9 mouse cellular contexts compared by ENCODE assay signal in the genomic region with DNA sequence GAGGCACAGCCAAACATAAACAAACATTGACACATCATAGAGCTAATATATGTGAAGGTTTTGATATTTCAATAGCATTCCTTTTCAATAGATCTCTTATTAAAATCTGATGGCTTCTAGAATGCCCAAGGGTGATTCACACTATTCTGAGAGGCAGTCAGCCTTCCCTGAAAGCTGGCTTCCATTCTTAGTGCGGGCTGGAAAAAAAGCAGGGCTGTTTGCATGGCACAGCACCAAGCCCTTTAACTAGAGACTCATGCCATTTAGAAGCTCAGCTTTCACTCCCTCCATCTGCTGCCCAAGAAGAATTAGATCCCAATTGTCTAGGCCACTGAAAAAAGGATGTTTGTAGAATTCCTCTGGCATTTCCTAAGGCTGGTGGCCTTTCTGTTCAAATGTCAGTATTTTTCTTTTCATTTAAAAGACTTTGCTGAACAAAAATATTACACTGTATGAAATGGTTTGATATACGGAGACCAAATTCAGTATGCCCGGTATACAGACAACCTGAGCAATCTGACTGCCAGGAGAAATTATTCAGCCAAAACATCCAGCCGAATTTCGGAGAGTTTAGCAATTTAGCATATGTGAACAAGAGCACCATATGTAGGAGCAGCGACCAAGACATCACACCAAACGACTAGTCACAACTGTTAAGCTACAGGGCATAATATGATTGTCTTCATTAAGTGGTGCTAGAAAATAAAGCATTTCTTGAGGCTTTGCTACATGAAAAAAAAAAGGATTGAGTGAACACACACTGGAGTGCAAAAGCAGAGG.
DNase-seq lines count a peak whose midpoint lies in the region; ATAC-seq and TF ChIP-seq lines count a peak whose summit lies in the region.
"Had no signal": no experiment of that assay in that cellular context is flagged by ENCODE, and none has a peak within 500 bp of the region (broad histone marks: within the 10 kb centered on the region; RNA-seq: fewer than 3 reads in every experiment).

No protein-coding gene starts in this region.

- H3K79me2 ChIP-seq in myocyte (ENCODE audit: control insufficient read depth, insufficient read depth) = no peaks in the 10 kb centered on the region

- no peak overlapping the region for H3K4me2 ChIP-seq in hindbrain, embryonic 14.5 days (replicated peaks)
- H3K4me2 ChIP-seq in hindbrain, embryonic 11.5 days (replicated peaks; ENCODE audit: low read depth, low read length) = no peak overlapping the region
- peak overlapping the region; percentile 53 for H3K4me2 ChIP-seq in myocyte (ENCODE audit: low read depth)
- H3K4me2 ChIP-seq: liver, embryonic 15.5 days had no signal

- H3K4me1 ChIP-seq in hindbrain, embryonic 14.5 days (replicated peaks; ENCODE audit: control insufficient read depth, insufficient read depth, low read length) = peaks cover 22% of the 10 kb centered on the region
- no peaks in the 10 kb centered on the region for H3K4me1 ChIP-seq in hindbrain, embryonic 11.5 days (replicated peaks; ENCODE audit: control insufficient read depth, insufficient read depth, low read length)
- no peaks in the 10 kb centered on the region for H3K4me1 ChIP-seq in kidney, adult 2 months (ENCODE audit: control insufficient read depth, insufficient read depth, low read length)
- H3K4me1 ChIP-seq: liver, embryonic 15.5 days had no signal

- peak; percentile 55 for DNase-seq in hindbrain, embryonic 14.5 days (ENCODE audit: low spot score)
- DNase-seq in hindbrain, embryonic 11.5 days (ENCODE audit: low spot score) = no peak
- peak; percentile 88 for DNase-seq in cerebellum, adult 9-10 months
- peak; percentile 48 to 79 for DNase-seq in layer of hippocampus, adult 2 months (ENCODE audit: low spot score in 2 of 2)
- DNase-seq in kidney, adult 2 months = no peak
- DNase-seq in urinary bladder, postnatal 36 days (ENCODE audit: low spot score in 2 of 2) = no peak
- no peak for DNase-seq in thymus, postnatal 25 days

- H3K9ac ChIP-seq in hindbrain, embryonic 14.5 days = no peak overlapping the region
- H3K9ac ChIP-seq in hindbrain, embryonic 11.5 days (ENCODE audit: low read depth, low read length) = no peak overlapping the region
- H3K9ac ChIP-seq: liver, embryonic 15.5 days had no signal

- no peaks in the 10 kb centered on the region for H3K9me3 ChIP-seq in hindbrain, embryonic 14.5 days (ENCODE audit: control insufficient read depth, low read length)
- no peaks in the 10 kb centered on the region for H3K9me3 ChIP-seq in hindbrain, embryonic 11.5 days (ENCODE audit: control insufficient read depth, low read length)
- H3K9me3 ChIP-seq: liver, embryonic 15.5 days had no signal

- 48% methylated on average over 7 of the region's 7 CpGs for WGBS in hindbrain, embryonic 14.5 days
- 67% methylated on average over 7 of the region's 7 CpGs for WGBS in hindbrain, embryonic 11.5 days
- 75% methylated on average over 7 of the region's 7 CpGs for WGBS in kidney, adult 2 months

- no peak overlapping the region for H3ac ChIP-seq in myocyte (ENCODE audit: control insufficient read depth, insufficient read length)

- H3K27ac ChIP-seq in hindbrain, embryonic 14.5 days = peak overlapping the region; percentile 71
- no peak overlapping the region for H3K27ac ChIP-seq in hindbrain, embryonic 11.5 days (ENCODE audit: low read depth, low read length)
- H3K27ac ChIP-seq in layer of hippocampus, adult 2 months = peak overlapping the region; percentile 63
- no peak overlapping the region for H3K27ac ChIP-seq in kidney, adult 2 months (ENCODE audit: insufficient read depth, low read depth, low read length)
- H3K27ac ChIP-seq: liver, embryonic 15.5 days had no signal

- TF ChIP-seq CTCF in layer of hippocampus, adult 2 months (conservative IDR thresholded peaks at IDR 0.05) = no peak
- no peak for TF ChIP-seq CTCF in kidney, adult 2 months (conservative IDR thresholded peaks at IDR 0.05; ENCODE audit: insufficient read depth, insufficient read length, low read depth, low read length)

- ATAC-seq in hindbrain, embryonic 14.5 days (ENCODE audit: low FRiP score) = peak; percentile 68; the same call in 1 of the 2 replicates
- ATAC-seq in hindbrain, embryonic 11.5 days (ENCODE audit: low FRiP score) = no peak

- H3K4me3 ChIP-seq in hindbrain, embryonic 14.5 days (replicated peaks; ENCODE audit: low read length) = no peak overlapping the region
- H3K4me3 ChIP-seq in hindbrain, embryonic 11.5 days (ENCODE audit: low read depth, low read length) = no peak overlapping the region
- no peak overlapping the region for H3K4me3 ChIP-seq in layer of hippocampus, adult 2 months
- H3K4me3 ChIP-seq in myocyte = no peak overlapping the region
- no peak overlapping the region for H3K4me3 ChIP-seq in kidney, adult 2 months (ENCODE audit: insufficient read depth, low read depth, low read length)
- H3K4me3 ChIP-seq: liver, embryonic 15.5 days had no signal

- H3K36me3 ChIP-seq in hindbrain, embryonic 14.5 days (replicated peaks; ENCODE audit: control insufficient read depth, insufficient read depth) = no peaks in the 10 kb centered on the region
- no peaks in the 10 kb centered on the region for H3K36me3 ChIP-seq in hindbrain, embryonic 11.5 days (ENCODE audit: control insufficient read depth, insufficient read depth, low read length)
- no peaks in the 10 kb centered on the region for H3K36me3 ChIP-seq in myocyte (ENCODE audit: control insufficient read depth, insufficient read depth)
- no peaks in the 10 kb centered on the region for H3K36me3 ChIP-seq in kidney, adult 2 months (ENCODE audit: control insufficient read depth, insufficient read depth, low read length)
- H3K36me3 ChIP-seq: liver, embryonic 15.5 days had no signal

- TF ChIP-seq POLR2A in myocyte (IDR thresholded peaks at IDR 0.05; ENCODE audit: insufficient read length, low read depth) = no peak
- TF ChIP-seq POLR2A in kidney, adult 2 months (IDR thresholded peaks at IDR 0.05; ENCODE audit: low read depth, low read length) = no peak

- no peaks in the 10 kb centered on the region for H3K27me3 ChIP-seq in hindbrain, embryonic 14.5 days (ENCODE audit: control insufficient read depth, insufficient read depth, low read length)
- H3K27me3 ChIP-seq in hindbrain, embryonic 11.5 days (ENCODE audit: control insufficient read depth, insufficient read depth, low read length) = no peaks in the 10 kb centered on the region
- no peaks in the 10 kb centered on the region for H3K27me3 ChIP-seq in myocyte (ENCODE audit: control insufficient read depth, insufficient read depth, insufficient read length)
- no peaks in the 10 kb centered on the region for H3K27me3 ChIP-seq in kidney, adult 2 months (replicated peaks; ENCODE audit: control insufficient read depth, insufficient read depth, low read length)
- H3K27me3 ChIP-seq: liver, embryonic 15.5 days had no signal

TF ChIP-seq in myocyte, 11 proteins besides CTCF, POLR2A, EP300 and RAD21:
- TF ChIP-seq POLR2AphosphoS2 (IDR thresholded peaks at IDR 0.05; ENCODE audit: insufficient read length, low read depth) (no peak), USF1 (IDR thresholded peaks at IDR 0.05; ENCODE audit: low read depth) (no peak), E2F4 (IDR thresholded peaks at IDR 0.05; ENCODE audit: insufficient read depth) (no peak), SRF (IDR thresholded peaks at IDR 0.05; ENCODE audit: control insufficient read depth, insufficient read length, low read depth) (no peak), TCF3 (IDR thresholded peaks at IDR 0.05; ENCODE audit: insufficient read length, low read depth) (no peak), TCF12 (IDR thresholded peaks at IDR 0.05; ENCODE audit: insufficient read depth, poor library complexity, severe bottlenecking) (no peak), MYOG (IDR thresholded peaks at IDR 0.05; ENCODE audit: control insufficient read depth in 1 of 3, insufficient read depth in 1 of 3, insufficient read length in 2 of 3, low read depth in 2 of 3) (no peak), REST (IDR thresholded peaks at IDR 0.05; ENCODE audit: insufficient read depth, insufficient read length) (no peak), MAX (IDR thresholded peaks at IDR 0.05; ENCODE audit: low read depth) (no peak), CEBPB (IDR thresholded peaks at IDR 0.05; ENCODE audit: insufficient read depth, poor library complexity, severe bottlenecking) (no peak), MYOD1 (IDR thresholded peaks at IDR 0.05; ENCODE audit: control insufficient read depth in 1 of 3, insufficient read length in 2 of 3, low read depth in 2 of 3) (no peak)

Comparison
In these comparisons a context has a peak if more than half of its experiments do, and no peak if none do; other contexts are left out.
1. DNase-seq: peak in hindbrain, embryonic 14.5 days (single experiment), cerebellum, adult 9-10 months (single experiment) and layer of hippocampus, adult 2 months (2 of 2); none in hindbrain, embryonic 11.5 days (single experiment), kidney, adult 2 months (single experiment), urinary bladder, postnatal 36 days (0 of 2) and thymus, postnatal 25 days (single experiment).
2. H3K27ac ChIP-seq: peak in hindbrain, embryonic 14.5 days (single experiment) and layer of hippocampus, adult 2 months (single experiment); none in hindbrain, embryonic 11.5 days (single experiment) and kidney, adult 2 months (single experiment).